Mouse (Mus musculus) urinary bladder, postnatal 25 days (tissue): ENCODE results near the gene Syndig1l.

ENCODE experiments used
- DNase-seq: peaks from one replicate; pipeline ENCODE4 v3.0.0; 2022; ENCODE audit warnings: low spot score

Gene Syndig1l

GRCm38 (mm10) chr12:84674666-84675526, 23.7 kb downstream of the Syndig1l start:
- DNase-seq: no peak

- no peak for DNase-seq
These were observed 27.0 kb downstream of the Syndig1l start for GRCm38 (mm10) chr12:84671646-84672045.

- no peak for DNase-seq
These were observed 28.1 kb downstream of the Syndig1l start for GRCm38 (mm10) chr12:84670555-84670954.

GRCm38 (mm10) chr12:84653912-84654311, 44.7 kb downstream of the Syndig1l start:
- peak; percentile 48 for DNase-seq

- no peak for DNase-seq
These were observed 48.4 kb downstream of the Syndig1l start for GRCm38 (mm10) chr12:84650234-84650633.

- DNase-seq: no peak
These were observed 58.0 kb downstream of the Syndig1l start, which contains the start of gene Vrtn for GRCm38 (mm10) chr12:84640654-84641053. Gene Vrtn, plus strand, starts transcription at chr12:84641019.

- no peak for DNase-seq
These were observed 58.4 kb downstream of the Syndig1l start for GRCm38 (mm10) chr12:84640253-84640652.

- no peak for DNase-seq
These were observed 66.8 kb downstream of the Syndig1l start for GRCm38 (mm10) chr12:84631867-84632266.
